Mouse (Mus musculus) embryonic fibroblast, embryonic 13.5 days (primary cell): ENCODE results near the gene Tenm2.

ENCODE experiments used
- CTCF ChIP-seq: IDR thresholded peaks from 2 replicates; pipeline ENCODE4 v1.5.1; 2011; ENCODE audit warnings: mild to moderate bottlenecking, control low read depth, low read length, moderate library complexity, borderline replicate concordance; ENCODE audit not compliant: insufficient read depth
- POLR2A ChIP-seq: IDR thresholded peaks from 2 replicates; pipeline ENCODE4 v1.6.1; 2011; ENCODE audit warnings: low read depth, mild to moderate bottlenecking, control low read depth, low read length, moderate library complexity

- TF ChIP-seq POLR2A (no peak), CTCF (no peak)
These were observed 904.2 kb downstream of the Tenm2 start for GRCm38 (mm10) chr11:36331408-36332178.
